Mouse (Mus musculus) left cerebral cortex, postnatal 4 days (tissue): ENCODE results near the gene Rbp3. TPM values are rescaled to one million over a fixed set of nuclear protein-coding genes. Genes with fewer than 3 reads are reported as not detected.

ENCODE experiments used
- DNase-seq: peaks from one replicate; pipeline ENCODE4 v3.0.0-alpha.2; 2022
- intact Hi-C: fragments of 180-260 bp; cut with DNase I; formaldehyde crosslinking; loops from one replicate; pipeline ENCODE4 v1.15.1; 2025
- total RNA-seq, 2 experiments: library from RNA; stranded (reverse); gene quantifications; 2 replicates each; pipeline ENCODE4 v1.2.3; 2021

Gene Rbp3
- under 1 TPM in 1 of 2 experiments, not detected in 1; 0.08 TPM for total RNA-seq

GRCm38 (mm10) chr14:33953761-33954160 is at the start of gene Rbp3:
Gene Rbp3 (plus strand): TSS chr14:33954003.
- intact Hi-C loops = no loop called here
- DNase-seq = no peak

GRCm38 (mm10) chr14:33904851-33905250 is 49.0 kb upstream of the Rbp3 start:
- DNase-seq = no peak
- intact Hi-C loops = no loop called here

DNA sequence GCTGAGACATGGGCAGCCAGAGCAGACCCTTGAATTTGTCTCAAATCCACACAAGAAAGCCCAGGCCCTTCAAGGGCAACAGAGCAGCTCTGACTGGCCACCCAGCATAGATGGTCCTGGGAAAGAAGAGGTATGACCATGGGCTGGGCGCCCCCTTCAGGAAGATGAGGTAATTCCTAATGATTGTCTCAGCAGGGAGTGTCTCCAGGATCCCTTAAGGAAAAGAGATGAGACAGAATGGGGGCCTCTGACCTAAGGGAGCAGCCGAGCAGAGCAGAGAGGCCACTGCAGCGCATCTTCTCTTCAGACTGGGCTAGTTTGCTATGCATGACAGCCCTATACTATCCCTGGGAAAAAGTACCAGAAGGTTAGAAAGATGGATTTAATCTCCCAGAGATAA is 40.1 kb upstream of the Rbp3 start:
- intact Hi-C loops = no loop called here
- DNase-seq = peak; percentile 54

DNA sequence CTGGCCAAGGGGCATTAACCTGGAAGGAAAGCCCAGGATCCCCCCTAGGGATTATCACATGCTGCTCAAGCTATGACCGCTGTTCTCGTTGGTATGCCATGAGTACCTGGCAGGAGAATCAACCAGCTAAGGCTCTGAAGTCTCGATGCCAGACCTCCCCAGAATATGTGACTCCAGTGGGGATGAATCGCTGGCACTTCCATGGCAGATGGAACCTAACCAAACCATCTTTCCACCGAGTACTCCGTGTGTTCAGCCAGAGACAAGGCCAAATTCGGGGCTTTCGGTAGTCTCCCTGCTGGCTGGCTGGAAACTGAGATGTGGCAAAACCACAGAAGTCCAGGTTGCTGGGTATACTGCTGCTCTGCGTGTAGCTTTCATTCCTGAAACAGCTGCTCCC is 39.6 kb upstream of the Rbp3 start:
- intact Hi-C loops = no loop called here
- DNase-seq = no peak

GRCm38 (mm10) chr14:33920727-33921559 is 32.9 kb upstream of the Rbp3 start:
- intact Hi-C loops = loop anchor here (10.0 kb wide), 1 partner anchor 86 kb away; no protein-coding TSS in a partner anchor

GRCm38 (mm10) chr14:33922771-33923167 is 31.0 kb upstream of the Rbp3 start:
- intact Hi-C loops = loop anchor here (10.0 kb wide), 1 partner anchor 88 kb away; no protein-coding TSS in a partner anchor
- DNase-seq = no peak

More at GRCm38 (mm10) chr14:33920727-33921559, 32.9 kb upstream of the Rbp3 start:
- DNase-seq = no peak

DNA sequence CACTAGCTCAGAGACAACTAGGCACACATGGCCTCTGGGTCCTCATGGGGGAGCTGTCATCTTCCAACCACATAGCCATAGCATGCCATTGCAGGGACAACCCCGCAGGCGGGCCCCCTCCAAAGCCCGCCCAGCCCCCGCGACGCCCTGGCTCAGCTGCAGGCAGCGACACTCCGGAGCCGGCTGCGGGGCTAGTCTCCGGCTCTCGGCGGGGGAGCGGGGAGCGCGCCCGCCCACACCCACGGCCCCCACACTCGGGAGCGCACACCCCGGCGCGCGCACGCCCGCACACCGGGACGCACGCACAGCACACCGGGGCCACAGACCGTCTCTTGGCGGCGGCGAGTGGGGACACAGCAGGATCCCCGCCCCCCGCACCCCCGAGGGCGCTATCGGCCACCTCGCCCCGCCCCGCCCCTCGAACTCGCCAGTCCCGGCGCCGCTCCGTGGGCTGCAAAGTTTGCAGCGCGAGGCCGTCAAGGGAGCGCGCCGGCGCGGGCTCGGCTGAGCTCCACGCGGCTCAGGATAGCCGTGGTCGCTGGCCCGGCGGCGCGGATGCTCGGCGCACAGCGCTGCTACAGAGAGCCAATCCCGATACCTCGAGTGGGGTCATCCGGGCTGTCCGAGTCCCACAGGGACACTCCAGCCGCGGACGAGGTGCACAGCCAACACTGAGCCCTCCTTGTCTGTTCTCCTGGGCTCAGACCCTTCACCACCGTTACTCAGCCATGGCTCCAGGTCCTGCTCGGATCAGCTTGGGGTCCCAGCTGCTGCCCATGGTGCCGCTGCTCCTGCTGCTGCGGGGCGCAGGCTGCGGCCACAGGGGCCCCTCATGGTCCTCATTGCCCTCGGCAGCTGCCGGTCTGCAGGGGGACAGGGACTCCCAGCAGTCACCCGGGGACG is 30.4 kb upstream of the Rbp3 start, which contains the start of gene Gdf10:
Gene Gdf10, plus strand, starts transcription at position 420 of the 903 bp plus-strand sequence.
- intact Hi-C loops = loop anchor here (10.0 kb wide), 1 partner anchor 89 kb away; no protein-coding TSS in a partner anchor
- DNase-seq = peak; percentile 57

DNA sequence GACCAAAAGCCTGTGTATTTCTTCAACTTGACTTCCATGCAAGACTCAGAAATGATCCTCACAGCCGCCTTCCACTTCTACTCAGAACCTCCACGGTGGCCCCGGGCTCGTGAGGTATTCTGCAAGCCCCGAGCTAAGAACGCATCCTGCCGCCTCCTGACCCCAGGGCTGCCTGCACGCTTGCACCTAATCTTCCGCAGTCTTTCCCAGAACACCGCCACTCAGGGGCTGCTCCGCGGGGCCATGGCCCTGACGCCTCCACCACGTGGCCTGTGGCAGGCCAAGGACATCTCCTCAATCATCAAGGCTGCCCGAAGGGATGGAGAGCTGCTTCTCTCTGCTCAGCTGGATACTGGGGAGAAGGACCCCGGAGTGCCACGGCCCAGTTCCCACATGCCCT is 21.9 kb upstream of the Rbp3 start:
- intact Hi-C loops = loop anchor here (2.0 to 5.0 kb wide), 2 partner anchors 259 to 300 kb away; no protein-coding TSS in a partner anchor
- DNase-seq = no peak

GRCm38 (mm10) chr14:33932935-33933703 is 20.7 kb upstream of the Rbp3 start:
- peak; percentile 81 for DNase-seq
- intact Hi-C loops = loop anchor here (5.0 kb wide), 1 partner anchor 301 kb away; no protein-coding TSS in a partner anchor

DNA sequence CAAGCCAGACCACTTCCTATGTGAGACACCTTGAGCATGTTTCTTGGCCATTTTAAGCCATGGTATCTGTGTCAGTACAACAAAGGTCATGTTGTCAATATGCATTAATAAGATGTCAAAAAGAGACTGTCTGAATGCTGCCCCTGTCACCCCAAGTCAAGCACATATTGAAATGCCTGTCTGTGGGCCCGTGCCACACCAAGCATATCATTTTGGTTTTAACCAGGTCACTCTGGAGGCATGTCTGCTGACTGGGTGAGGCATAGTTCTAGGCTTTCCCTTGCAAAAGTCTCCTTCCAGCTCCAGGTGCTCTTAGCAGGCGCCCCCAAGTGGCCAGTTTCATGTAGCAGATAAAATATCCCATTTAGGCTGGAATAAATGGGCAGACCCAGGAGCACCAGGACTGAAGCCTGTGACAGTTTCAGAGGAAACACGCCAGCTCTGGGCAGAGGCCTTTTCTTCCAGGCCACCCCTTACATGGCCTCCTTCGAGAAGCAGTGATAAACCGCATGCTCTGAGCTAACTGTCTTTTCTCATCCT is 20.0 kb upstream of the Rbp3 start:
- DNase-seq = peak; percentile 72
- intact Hi-C loops = loop anchor here (5.0 kb wide), 1 partner anchor 302 kb away; no protein-coding TSS in a partner anchor

DNA sequence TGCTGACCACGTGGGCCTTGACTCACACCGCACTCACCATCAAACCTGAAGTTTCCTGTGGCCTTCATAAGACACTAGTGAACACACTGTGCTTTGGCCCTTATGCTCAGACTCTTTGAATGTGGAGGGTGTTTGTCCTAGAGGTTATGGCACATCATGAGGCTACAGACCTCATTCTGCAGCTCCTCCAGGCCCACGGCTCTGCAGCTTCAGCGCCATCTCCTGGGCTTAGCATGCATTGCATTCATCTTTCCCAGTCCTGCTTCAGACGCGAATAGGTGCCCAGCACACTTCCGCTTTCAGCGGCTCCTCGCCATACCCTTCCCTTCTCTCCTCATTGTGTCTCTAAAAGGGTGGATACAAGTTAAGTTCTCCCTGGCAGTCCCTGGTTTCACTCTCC is 14.7 kb upstream of the Rbp3 start:
- peak; percentile 85 for DNase-seq
- intact Hi-C loops = no loop called here

DNA sequence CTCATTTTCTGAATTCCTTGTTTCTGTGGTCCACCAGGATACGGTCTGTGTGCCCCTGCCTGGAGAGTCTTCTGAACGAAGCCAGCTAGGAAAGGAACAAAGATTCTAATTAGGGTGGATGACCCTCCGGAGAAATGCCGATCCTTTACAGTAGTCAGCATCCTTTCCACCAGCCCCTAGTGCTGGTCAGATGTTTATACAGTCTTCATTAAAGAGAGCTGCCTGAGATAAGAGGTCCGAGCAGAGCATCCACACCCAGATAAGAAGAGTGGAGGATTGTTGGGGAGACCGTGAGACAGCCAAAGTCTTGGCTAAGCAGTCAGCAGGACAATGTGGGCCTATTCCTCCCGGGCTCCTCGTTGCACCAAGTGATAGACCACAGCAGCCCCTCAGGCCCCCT is 13.1 kb upstream of the Rbp3 start, which contains the start of gene Gdf2:
Gene Gdf2, plus strand, starts transcription at position 301 of the 400 bp plus-strand sequence.
- intact Hi-C loops = no loop called here

GRCm38 (mm10) chr14:33942222-33942621 is 11.6 kb upstream of the Rbp3 start:
- no peak for DNase-seq
- intact Hi-C loops = no loop called here

More for the DNA sequence above, 13.1 kb upstream of the Rbp3 start, which contains the start of gene Gdf2:
- DNase-seq = no peak

GRCm38 (mm10) chr14:33946125-33946524 is 7.7 kb upstream of the Rbp3 start:
- DNase-seq = no peak
- intact Hi-C loops = no loop called here

GRCm38 (mm10) chr14:33952233-33952981 is 1.4 kb upstream of the Rbp3 start:
- intact Hi-C loops = no loop called here

GRCm38 (mm10) chr14:33956055-33956454 is 2.3 kb downstream of the Rbp3 start:
- DNase-seq = no peak
- intact Hi-C loops = no loop called here

More at GRCm38 (mm10) chr14:33952233-33952981, 1.4 kb upstream of the Rbp3 start:
- DNase-seq = no peak

- intact Hi-C loops = no loop called here
- DNase-seq = no peak
Observed at GRCm38 (mm10) chr14:33958186-33958585, 4.4 kb downstream of the Rbp3 start.

GRCm38 (mm10) chr14:33958841-33959240 is 5.0 kb downstream of the Rbp3 start:
- DNase-seq = no peak
- intact Hi-C loops = no loop called here

DNA sequence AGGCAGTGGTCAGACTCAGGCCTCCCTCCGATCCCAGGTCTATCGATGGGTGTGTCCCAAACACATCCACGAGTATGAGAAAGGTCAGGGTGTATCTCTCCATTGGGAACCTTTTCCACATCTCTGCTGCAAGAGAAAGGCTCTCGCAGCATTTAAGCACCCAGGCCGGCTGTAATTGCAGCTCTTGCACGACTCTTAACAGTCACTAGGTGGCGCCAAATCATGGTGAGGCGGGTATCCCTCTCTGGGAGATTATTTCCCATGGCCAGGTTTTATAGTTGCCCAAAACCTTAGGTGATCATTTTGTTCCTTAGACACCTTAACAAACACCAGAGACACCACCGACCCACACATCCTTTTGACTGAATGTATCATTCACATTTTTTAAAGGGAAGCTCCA is 5.5 kb downstream of the Rbp3 start:
- peak; percentile 60 for DNase-seq
- intact Hi-C loops = no loop called here
